Mouse (Mus musculus) erythroblast, embryonic 14.5 days (primary cell): Measurements from ENCODE around the gene Kif26b.

Experiments
- GATA1 ChIP-seq: IDR thresholded peaks from 2 replicates; pipeline ENCODE4 v1.6.1; 2012; ENCODE audit warnings: low read length, inconsistent platforms, mixed read lengths
- TAL1 ChIP-seq: IDR thresholded peaks from 3 replicates; pipeline ENCODE4 v1.6.1; 2012; ENCODE audit warnings: low read length, inconsistent platforms, mixed read lengths

DNA sequence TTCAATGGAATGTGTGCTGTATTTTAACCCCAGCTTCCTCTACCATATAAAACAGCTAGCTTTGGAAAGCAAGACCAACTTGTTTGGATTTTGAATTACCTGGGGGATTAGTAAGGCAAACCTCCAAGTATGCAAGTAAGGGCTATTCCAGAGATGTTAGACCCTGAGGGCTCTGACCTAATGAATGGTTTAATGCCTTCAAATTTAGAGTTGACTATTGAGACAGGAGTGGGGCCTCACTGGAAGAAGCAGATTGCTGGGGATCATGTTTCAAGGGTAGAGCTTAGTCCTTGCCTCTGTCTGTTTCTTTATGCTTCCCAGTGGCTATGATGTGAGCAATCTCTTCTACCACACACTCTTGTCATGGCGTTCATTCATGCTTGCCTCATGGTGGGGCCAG lies 349.8 kb downstream of the Kif26b start:
- TF ChIP-seq TAL1 (no peak), GATA1 (no peak)
